Mouse (Mus musculus): ENCODE results near the gene Fgl2. TPM values are rescaled to one million over a fixed set of nuclear protein-coding genes. Genes with fewer than 3 reads are reported as not detected.
"Not testable (repeated sequence)": the region's sequence is repeated elsewhere in the genome, so short reads cannot be mapped to it uniquely, and the experiment has no call there.

The Fgl2 gene
- polyA plus RNA-seq (2012; rRNA removed) = 11.8 and 12.6 TPM in 2 replicates

DNA sequence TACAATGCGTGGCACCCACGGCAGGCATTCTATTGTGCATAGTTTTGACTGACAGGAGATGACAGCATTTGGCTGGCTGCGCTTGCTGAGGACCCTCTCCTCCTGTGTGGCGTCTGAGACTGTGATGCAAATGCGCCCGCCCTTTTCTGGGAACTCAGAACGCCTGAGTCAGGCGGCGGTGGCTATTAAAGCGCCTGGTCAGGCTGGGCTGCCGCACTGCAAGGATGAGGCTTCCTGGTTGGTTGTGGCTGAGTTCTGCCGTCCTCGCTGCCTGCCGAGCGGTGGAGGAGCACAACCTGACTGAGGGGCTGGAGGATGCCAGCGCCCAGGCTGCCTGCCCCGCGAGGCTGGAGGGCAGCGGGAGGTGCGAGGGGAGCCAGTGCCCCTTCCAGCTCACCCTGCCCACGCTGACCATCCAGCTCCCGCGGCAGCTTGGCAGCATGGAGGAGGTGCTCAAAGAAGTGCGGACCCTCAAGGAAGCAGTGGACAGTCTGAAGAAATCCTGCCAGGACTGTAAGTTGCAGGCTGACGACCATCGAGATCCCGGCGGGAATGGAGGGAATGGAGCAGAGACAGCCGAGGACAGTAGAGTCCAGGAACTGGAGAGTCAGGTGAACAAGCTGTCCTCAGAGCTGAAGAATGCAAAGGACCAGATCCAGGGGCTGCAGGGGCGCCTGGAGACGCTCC is at the start of gene Fgl2:
TSS of gene Fgl2 (plus strand) at position 150 of the 687 bp plus-strand sequence.
- WGBS = 5% methylated on average over 31 of the region's 31 CpGs
- DNase-seq = peak; percentile 25

DNA sequence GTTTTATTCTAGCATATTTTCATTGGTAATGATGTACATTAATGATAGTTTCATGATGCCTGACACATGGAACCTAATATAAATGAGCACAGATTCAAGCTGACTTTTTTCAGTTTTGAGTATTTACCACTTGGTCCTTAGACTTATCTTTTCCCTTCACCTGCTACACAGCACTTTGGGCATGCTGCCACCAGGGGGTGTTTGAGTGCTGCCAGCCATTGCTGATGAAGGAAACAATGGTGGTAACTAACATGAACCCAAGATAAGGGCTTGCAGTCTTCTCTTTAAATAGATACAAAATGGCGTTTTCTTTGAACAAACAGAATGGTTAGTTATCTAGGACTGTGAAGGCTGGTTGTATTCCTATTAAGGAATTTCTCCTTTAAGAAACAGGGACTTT is 45.9 kb upstream of the Fgl2 start:
- 28% methylated on average over 1 of the region's 1 CpGs for WGBS
- H3K4me1 ChIP-seq (ENCODE audit: control insufficient read depth, insufficient read depth, low read length) = no peaks in the 10 kb centered on the region
- TF ChIP-seq POLR2A (IDR thresholded peaks at IDR 0.05; ENCODE audit: borderline replicate concordance, extremely low read depth, low read depth, low read length) = no peak
- peak; percentile 90 for TF ChIP-seq CTCF (IDR thresholded peaks at IDR 0.05; ENCODE audit: insufficient read depth, low read length)
- no peak overlapping the region for H3K4me3 ChIP-seq (replicated peaks; ENCODE audit: extremely low read depth, low read depth, low read length)
- peak; percentile 61 for DNase-seq

More for the DNA sequence above, at the start of gene Fgl2:
- no peaks in the 10 kb centered on the region for H3K4me1 ChIP-seq (ENCODE audit: control insufficient read depth, insufficient read depth, low read length)
- H3K4me3 ChIP-seq (replicated peaks; ENCODE audit: extremely low read depth, low read depth, low read length) = peak within 1 kb of the TSS; percentile 52
- TF ChIP-seq CTCF (IDR thresholded peaks at IDR 0.05; ENCODE audit: insufficient read depth, low read length) (no peak), POLR2A (IDR thresholded peaks at IDR 0.05; ENCODE audit: borderline replicate concordance, extremely low read depth, low read depth, low read length) (peak; percentile 60; the same call in 1 of the 2 replicates)

DNA sequence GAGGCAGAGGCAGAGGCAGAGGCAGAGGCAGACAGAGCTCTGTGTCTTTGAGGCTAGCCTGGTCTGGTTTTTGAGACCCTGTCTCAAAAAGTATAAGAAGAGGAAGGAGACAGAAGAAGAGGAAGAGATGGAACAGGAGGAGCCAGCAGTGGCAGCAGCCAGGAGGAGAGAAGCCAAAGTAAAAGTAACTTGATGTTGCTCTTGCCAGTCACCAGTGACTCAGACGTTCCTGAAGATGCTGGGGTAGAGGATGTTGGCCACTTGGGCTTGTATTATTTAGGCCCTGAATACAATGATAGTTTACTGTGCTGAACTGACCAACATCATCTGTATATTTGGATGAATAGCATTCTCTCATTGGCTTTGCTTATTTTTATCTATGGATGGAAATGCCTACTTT is 43.9 kb upstream of the Fgl2 start:
- DNase-seq = no peak
- TF ChIP-seq POLR2A (IDR thresholded peaks at IDR 0.05; ENCODE audit: borderline replicate concordance, extremely low read depth, low read depth, low read length) (no peak), CTCF (IDR thresholded peaks at IDR 0.05; ENCODE audit: insufficient read depth, low read length) (no peak)
- WGBS = 62% methylated on average over 1 of the region's 1 CpGs

GRCm38 (mm10) chr5:21329672-21330665 is 42.5 kb upstream of the Fgl2 start:
- TF ChIP-seq POLR2A (IDR thresholded peaks at IDR 0.05; ENCODE audit: borderline replicate concordance, extremely low read depth, low read depth, low read length) = no peak
- TF ChIP-seq CTCF (IDR thresholded peaks at IDR 0.05; ENCODE audit: insufficient read depth, low read length) = no peak
- DNase-seq = no peak
- WGBS = 63% methylated on average over 11 of the region's 11 CpGs
- Histone ChIP-seq H3K4me3 (replicated peaks; ENCODE audit: extremely low read depth, low read depth, low read length) (no peak overlapping the region), H3K4me1 (ENCODE audit: control insufficient read depth, insufficient read depth, low read length) (no peaks in the 10 kb centered on the region; the same call in 1 of the 2 replicates)

More for the DNA sequence above, 43.9 kb upstream of the Fgl2 start:
- Histone ChIP-seq H3K4me3 (replicated peaks; ENCODE audit: extremely low read depth, low read depth, low read length) (no peak overlapping the region), H3K4me1 (ENCODE audit: control insufficient read depth, insufficient read depth, low read length) (no peaks in the 10 kb centered on the region; the same call in 1 of the 2 replicates)

DNA sequence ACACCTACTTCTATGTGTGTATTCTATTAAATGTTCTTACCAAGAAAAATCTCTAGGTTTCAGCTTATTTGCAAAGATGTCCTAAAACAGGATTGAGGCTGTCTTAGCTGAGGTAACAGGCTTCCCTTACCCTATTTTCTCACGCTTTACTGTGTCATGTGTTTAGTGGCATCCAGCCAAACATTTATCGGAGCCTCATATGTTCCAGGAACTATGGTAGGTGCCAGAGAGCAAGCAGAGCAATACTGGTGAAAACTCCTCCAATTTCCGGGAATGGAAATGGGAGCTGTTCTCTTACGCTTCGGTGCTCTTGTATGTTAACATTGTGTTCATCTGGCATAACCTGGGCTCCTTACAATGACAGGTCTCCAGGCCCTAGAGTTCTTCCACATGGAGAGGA is 40.8 kb upstream of the Fgl2 start:
- no peak overlapping the region for H3K4me3 ChIP-seq (replicated peaks; ENCODE audit: extremely low read depth, low read depth, low read length)
- 43% methylated on average over 5 of the region's 5 CpGs for WGBS
- DNase-seq = no peak
- H3K4me1 ChIP-seq (ENCODE audit: control insufficient read depth, insufficient read depth, low read length) = no peaks in the 10 kb centered on the region; the same call in 1 of the 2 replicates
- TF ChIP-seq POLR2A (IDR thresholded peaks at IDR 0.05; ENCODE audit: borderline replicate concordance, extremely low read depth, low read depth, low read length) (no peak), CTCF (IDR thresholded peaks at IDR 0.05; ENCODE audit: insufficient read depth, low read length) (no peak)

GRCm38 (mm10) chr5:21332119-21332518 is 40.3 kb upstream of the Fgl2 start:
- DNase-seq = no peak
- no peak for TF ChIP-seq CTCF (IDR thresholded peaks at IDR 0.05; ENCODE audit: insufficient read depth, low read length)
- TF ChIP-seq POLR2A (IDR thresholded peaks at IDR 0.05; ENCODE audit: borderline replicate concordance, extremely low read depth, low read depth, low read length) = no peak
- H3K4me1 ChIP-seq (ENCODE audit: control insufficient read depth, insufficient read depth, low read length) = no peaks in the 10 kb centered on the region; the same call in 1 of the 2 replicates
- 65% methylated on average over 1 of the region's 1 CpGs for WGBS
- H3K4me3 ChIP-seq (replicated peaks; ENCODE audit: extremely low read depth, low read depth, low read length) = no peak overlapping the region

DNA sequence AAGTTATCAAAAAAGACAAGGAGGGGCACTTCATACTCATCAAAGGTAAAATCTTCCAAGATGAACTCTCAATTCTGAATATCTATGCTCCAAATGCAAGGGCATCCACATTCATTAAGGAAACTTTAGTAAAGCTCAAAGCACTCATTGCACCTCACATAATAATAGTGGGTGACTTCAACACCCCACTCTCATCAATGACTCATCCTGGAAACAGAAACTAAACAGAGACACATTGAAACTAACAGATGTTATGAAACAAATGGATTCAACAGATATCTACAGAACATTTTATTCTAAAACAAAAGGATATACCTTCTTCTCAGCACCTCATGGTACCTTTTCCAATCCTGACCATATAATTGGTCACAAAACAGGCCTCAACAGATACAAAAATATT is 30.2 kb upstream of the Fgl2 start:
- H3K4me3 ChIP-seq (replicated peaks; ENCODE audit: extremely low read depth, low read depth, low read length); H3K4me1 ChIP-seq (ENCODE audit: control insufficient read depth, insufficient read depth, low read length); DNase-seq: not testable (repeated sequence)

- no peak for DNase-seq
- Histone ChIP-seq H3K4me3 (replicated peaks; ENCODE audit: extremely low read depth, low read depth, low read length) (no peak overlapping the region), H3K4me1 (ENCODE audit: control insufficient read depth, insufficient read depth, low read length) (no peaks in the 10 kb centered on the region)
- TF ChIP-seq POLR2A (IDR thresholded peaks at IDR 0.05; ENCODE audit: borderline replicate concordance, extremely low read depth, low read depth, low read length) (no peak), CTCF (IDR thresholded peaks at IDR 0.05; ENCODE audit: insufficient read depth, low read length) (no peak)
- 65% methylated on average over 7 of the region's 7 CpGs for WGBS
These were observed 24.1 kb upstream of the Fgl2 start for GRCm38 (mm10) chr5:21348366-21348765.

DNA sequence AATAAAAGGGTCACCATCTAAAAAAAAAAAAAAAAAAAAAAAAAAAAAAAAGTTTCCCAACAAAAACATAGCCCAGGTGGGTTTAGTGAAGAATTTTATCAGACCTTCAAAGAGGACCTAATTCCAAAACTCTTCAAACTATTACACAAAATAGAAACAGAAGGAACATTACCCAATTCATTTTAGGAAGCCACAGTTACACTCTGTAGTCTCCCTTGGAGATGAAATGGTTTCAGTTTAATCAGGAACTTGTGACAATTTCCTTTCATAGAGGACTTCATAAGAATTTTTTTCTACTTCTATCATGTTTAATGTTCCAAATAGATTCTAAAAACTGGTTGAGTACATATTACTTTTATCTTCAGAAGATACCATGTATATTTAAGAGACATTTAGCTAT is 20.8 kb upstream of the Fgl2 start:
- TF ChIP-seq CTCF (IDR thresholded peaks at IDR 0.05; ENCODE audit: insufficient read depth, low read length) (no peak), POLR2A (IDR thresholded peaks at IDR 0.05; ENCODE audit: borderline replicate concordance, extremely low read depth, low read depth, low read length) (no peak)
- Histone ChIP-seq H3K4me1 (ENCODE audit: control insufficient read depth, insufficient read depth, low read length) (no peaks in the 10 kb centered on the region), H3K4me3 (replicated peaks; ENCODE audit: extremely low read depth, low read depth, low read length) (no peak overlapping the region)
- no peak for DNase-seq
